Mouse (Mus musculus): ENCODE results near the gene Gm20388.

DNA sequence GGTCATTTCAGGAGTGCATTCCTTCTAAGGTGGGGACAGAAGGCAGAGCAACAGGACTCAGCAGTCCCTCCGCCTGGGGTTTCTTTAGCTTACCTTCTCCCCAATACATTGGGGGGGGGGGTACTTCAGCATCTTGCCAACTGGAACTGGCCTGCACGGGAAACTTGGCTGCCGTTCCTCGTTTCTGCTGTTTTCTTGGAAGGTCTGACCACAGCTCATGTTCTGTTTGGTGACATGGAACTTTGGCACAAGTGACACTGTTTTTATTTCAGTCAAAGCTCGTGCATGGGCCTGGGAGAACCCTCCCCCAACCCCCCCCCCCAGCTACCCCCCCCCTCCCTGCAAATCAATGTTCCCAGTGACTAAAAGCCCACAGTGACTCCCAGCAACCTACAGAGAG, 3837.1 kb downstream of the Gm20388 start:
- TF ChIP-seq CTCF (IDR thresholded peaks at IDR 0.05; ENCODE audit: low read depth), result no peak
- no peak for TF ChIP-seq EP300 (optimal IDR thresholded peaks at IDR 0.05)
